Mouse (Mus musculus): ENCODE data around the gene Rbm33.
A peak's percentile ranks its signal among the peaks of the same experiment; 100 is the strongest.

GRCm38 (mm10) chr5:28451053-28451638 is 134.2 kb downstream of the Rbm33 start:
- TF ChIP-seq CTCF (IDR thresholded peaks at IDR 0.05) (peak; percentile 97), EP300 (IDR thresholded peaks at IDR 0.05) (no peak)
